In genomic region chr5:110841046-110841862, GRCm38 (mm10) we compare ENCODE assay signal across 10 mouse cellular contexts. TPM values are rescaled to one million over a fixed set of nuclear protein-coding genes. Genes with fewer than 3 reads are reported as not detected.
DNase-seq lines count a peak whose midpoint lies in the region; ATAC-seq and TF ChIP-seq lines count a peak whose summit lies in the region.
"Had no signal": no experiment of that assay in that cellular context is flagged by ENCODE, and none has a peak within 500 bp of the region (broad histone marks: within the 10 kb centered on the region; RNA-seq: fewer than 3 reads in every experiment).

No protein-coding gene starts in this region.

- peak overlapping the region; percentile 56; the same call in 1 of the 2 replicates for H3K4me3 ChIP-seq in forebrain, embryonic 11.5 days (ENCODE audit: low read depth, low read length)
- H3K4me3 ChIP-seq in forebrain, postnatal 0 days (ENCODE audit: low read depth, low read length) = no peak overlapping the region
- no peak overlapping the region for H3K4me3 ChIP-seq in forebrain, embryonic 14.5 days (ENCODE audit: low read depth, low read length)

- peak overlapping the region; percentile 5; the same call in 1 of the 2 replicates for H3K4me2 ChIP-seq in forebrain, embryonic 11.5 days (ENCODE audit: low read depth, low read length, severe bottlenecking)
- H3K4me2 ChIP-seq in forebrain, postnatal 0 days (ENCODE audit: low read depth) = no peak overlapping the region
- peak overlapping the region; percentile 76; the same call in 1 of the 2 replicates for H3K4me2 ChIP-seq in forebrain, embryonic 14.5 days (ENCODE audit: low read length)

- no peaks in the 10 kb centered on the region for H3K9me3 ChIP-seq in forebrain, embryonic 11.5 days (ENCODE audit: control insufficient read depth, low read length)
- H3K9me3 ChIP-seq in forebrain, postnatal 0 days (ENCODE audit: low read length) = no peaks in the 10 kb centered on the region
- no peaks in the 10 kb centered on the region for H3K9me3 ChIP-seq in forebrain, embryonic 14.5 days (replicated peaks; ENCODE audit: control insufficient read depth, low read length)
- H3K9me3 ChIP-seq: embryonic facial prominence, embryonic 15.5 days had no signal

- H3K9ac ChIP-seq in forebrain, embryonic 11.5 days (ENCODE audit: low read length) = no peak overlapping the region
- no peak overlapping the region for H3K9ac ChIP-seq in forebrain, postnatal 0 days
- H3K9ac ChIP-seq in forebrain, embryonic 14.5 days (ENCODE audit: low read length) = no peak overlapping the region

- no peaks in the 10 kb centered on the region; the same call in 1 of the 2 replicates for H3K36me3 ChIP-seq in forebrain, embryonic 11.5 days (ENCODE audit: control insufficient read depth, insufficient read depth, low read length)
- no peaks in the 10 kb centered on the region for H3K36me3 ChIP-seq in forebrain, postnatal 0 days (ENCODE audit: insufficient read depth)
- H3K36me3 ChIP-seq in forebrain, embryonic 14.5 days (ENCODE audit: control insufficient read depth, insufficient read depth, low read length) = peaks cover 13% of the 10 kb centered on the region

- WGBS in forebrain, embryonic 11.5 days = 92% methylated on average over 14 of the region's 14 CpGs
- WGBS in forebrain, postnatal 0 days = 91% methylated on average over 14 of the region's 14 CpGs
- WGBS in forebrain, embryonic 14.5 days = 89% methylated on average over 14 of the region's 14 CpGs

- no peaks in the 10 kb centered on the region for H3K27me3 ChIP-seq in forebrain, embryonic 11.5 days (ENCODE audit: control insufficient read depth, insufficient read depth, low read length)
- H3K27me3 ChIP-seq in forebrain, postnatal 0 days (ENCODE audit: insufficient read depth, low read length) = no peaks in the 10 kb centered on the region
- no peaks in the 10 kb centered on the region for H3K27me3 ChIP-seq in forebrain, embryonic 14.5 days (replicated peaks; ENCODE audit: control insufficient read depth, insufficient read depth, low read length)
- H3K27me3 ChIP-seq: embryonic facial prominence, embryonic 15.5 days had no signal

- ATAC-seq in forebrain, embryonic 11.5 days (replicated peaks; ENCODE audit: low FRiP score) = no peak
- ATAC-seq in forebrain, postnatal 0 days = no peak
- ATAC-seq in forebrain, embryonic 14.5 days = no peak
- ATAC-seq: lung, postnatal 0 days had no signal

- TF ChIP-seq CTCF in forebrain, postnatal 0 days (IDR thresholded peaks at IDR 0.05; ENCODE audit: low read depth) = no peak

- H3K27ac ChIP-seq in forebrain, embryonic 11.5 days (ENCODE audit: low read depth, low read length) = no peak overlapping the region
- H3K27ac ChIP-seq in forebrain, postnatal 0 days (ENCODE audit: low read depth, low read length) = no peak overlapping the region
- no peak overlapping the region for H3K27ac ChIP-seq in forebrain, embryonic 14.5 days (ENCODE audit: low read depth, low read length)

- H3K4me1 ChIP-seq in forebrain, embryonic 11.5 days (replicated peaks; ENCODE audit: control insufficient read depth, insufficient read depth, low read length) = 0 out of 2 replicates have a peak, but pooled peaks cover 4% of the 10 kb centered on the region
- peaks cover 11% of the 10 kb centered on the region; the same call in 1 of the 2 replicates for H3K4me1 ChIP-seq in forebrain, postnatal 0 days (ENCODE audit: insufficient read depth)
- H3K4me1 ChIP-seq in forebrain, embryonic 14.5 days (ENCODE audit: control insufficient read depth, insufficient read depth, low read length) = no peaks in the 10 kb centered on the region

- DNase-seq in forebrain, embryonic 11.5 days (ENCODE audit: low spot score) = no peak
- DNase-seq in forebrain, postnatal 0 days = no peak
- peak; percentile 9 for DNase-seq in spleen, adult 12 weeks (ENCODE audit: low spot score)
- no peak for DNase-seq in spleen, adult 18-20 months
- DNase-seq in forebrain, embryonic 14.5 days (ENCODE audit: low spot score) = no peak
- peak; percentile 25 for DNase-seq in thymus, postnatal 4 days
- DNase-seq in adrenal gland, adult 2 months = no peak
- no peak for DNase-seq in ovary, adult 18-20 months (ENCODE audit: low spot score)

RNA-seq across cellular contexts. Expression of gene Chek2, which starts 1.5 kb away (rescaled TPM):
- polyA plus RNA-seq in forebrain, embryonic 11.5 days (2014; fragmentation: Nextera tagmentation; extraction: Ambion mirVana) = 38.2 and 45.6 TPM in 2 replicates
- 2.9 and 3.8 TPM in 2 replicates for total RNA-seq in forebrain, postnatal 0 days (2014; rRNA removed)
- polyA plus RNA-seq in forebrain, postnatal 0 days (2015; fragmentation: Nextera tagmentation; extraction: Ambion mirVana) = 3.4 and 4.3 TPM in 2 replicates
- 10.2 and 13.9 TPM in 2 replicates for polyA plus RNA-seq in forebrain, embryonic 14.5 days (2014; fragmentation: Nextera tagmentation; extraction: Ambion mirVana)
- total RNA-seq in adrenal gland, adult 2 months (2021) = 1 to 10 TPM; 3.4 to 3.6 TPM
- polyA plus RNA-seq in adrenal gland, adult 2 months (2012; rRNA removed) = 2.6 and 3.7 TPM in 2 replicates

RNA-seq across cellular contexts. Expression of gene Hscb, which starts 1.7 kb away (rescaled TPM):
- polyA plus RNA-seq in forebrain, embryonic 11.5 days (2014; fragmentation: Nextera tagmentation; extraction: Ambion mirVana) = 18.6 TPM in 2 replicates
- 10.8 and 16.0 TPM in 2 replicates for total RNA-seq in forebrain, postnatal 0 days (2014; rRNA removed)
- 11.2 and 11.9 TPM in 2 replicates for polyA plus RNA-seq in forebrain, postnatal 0 days (2015; fragmentation: Nextera tagmentation; extraction: Ambion mirVana)
- polyA plus RNA-seq in forebrain, embryonic 14.5 days (2014; fragmentation: Nextera tagmentation; extraction: Ambion mirVana) = 9.1 and 11.0 TPM in 2 replicates
- 10 to 100 TPM; 14.4 to 17.3 TPM for total RNA-seq in adrenal gland, adult 2 months (2021)
- 9.9 and 10.8 TPM in 2 replicates for polyA plus RNA-seq in adrenal gland, adult 2 months (2012; rRNA removed)

RNA-seq across cellular contexts. Expression of gene Ulk1, which starts 31.4 kb away (rescaled TPM):
- polyA plus RNA-seq in forebrain, embryonic 11.5 days (2014; fragmentation: Nextera tagmentation; extraction: Ambion mirVana) = 39.4 and 42.8 TPM in 2 replicates
- total RNA-seq in forebrain, postnatal 0 days (2014; rRNA removed) = 49.8 and 65.9 TPM in 2 replicates
- polyA plus RNA-seq in forebrain, postnatal 0 days (2015; fragmentation: Nextera tagmentation; extraction: Ambion mirVana) = 16.8 and 20.8 TPM in 2 replicates
- polyA plus RNA-seq in forebrain, embryonic 14.5 days (2014; fragmentation: Nextera tagmentation; extraction: Ambion mirVana) = 44.9 and 59.8 TPM in 2 replicates
- 10 to 100 TPM; 38.1 to 49.7 TPM for total RNA-seq in adrenal gland, adult 2 months (2021)
- 71.4 and 95.4 TPM in 2 replicates for polyA plus RNA-seq in adrenal gland, adult 2 months (2012; rRNA removed)

RNA-seq across cellular contexts. Expression of gene Ttc28, which starts 38.3 kb away (rescaled TPM):
- 17.0 and 19.9 TPM in 2 replicates for polyA plus RNA-seq in forebrain, embryonic 11.5 days (2014; fragmentation: Nextera tagmentation; extraction: Ambion mirVana)
- total RNA-seq in forebrain, postnatal 0 days (2014; rRNA removed) = 50.4 and 58.2 TPM in 2 replicates
- 12.6 and 14.5 TPM in 2 replicates for polyA plus RNA-seq in forebrain, postnatal 0 days (2015; fragmentation: Nextera tagmentation; extraction: Ambion mirVana)
- polyA plus RNA-seq in forebrain, embryonic 14.5 days (2014; fragmentation: Nextera tagmentation; extraction: Ambion mirVana) = 29.0 and 37.9 TPM in 2 replicates
- 10 to 100 TPM; 17.2 to 21.1 TPM for total RNA-seq in adrenal gland, adult 2 months (2021)
- polyA plus RNA-seq in adrenal gland, adult 2 months (2012; rRNA removed) = 14.1 and 17.0 TPM in 2 replicates

Comparison
In these comparisons a context has a peak if more than half of its experiments do, and no peak if none do; other contexts are left out.
1. DNase-seq: peak in spleen, adult 12 weeks (single experiment) and thymus, postnatal 4 days (single experiment); none in forebrain, embryonic 11.5 days (single experiment), forebrain, postnatal 0 days (single experiment), spleen, adult 18-20 months (0 of 2), forebrain, embryonic 14.5 days (single experiment), adrenal gland, adult 2 months (single experiment) and ovary, adult 18-20 months (single experiment).